Mouse (Mus musculus): Measurements from ENCODE around the gene Lyrm9.

DNA sequence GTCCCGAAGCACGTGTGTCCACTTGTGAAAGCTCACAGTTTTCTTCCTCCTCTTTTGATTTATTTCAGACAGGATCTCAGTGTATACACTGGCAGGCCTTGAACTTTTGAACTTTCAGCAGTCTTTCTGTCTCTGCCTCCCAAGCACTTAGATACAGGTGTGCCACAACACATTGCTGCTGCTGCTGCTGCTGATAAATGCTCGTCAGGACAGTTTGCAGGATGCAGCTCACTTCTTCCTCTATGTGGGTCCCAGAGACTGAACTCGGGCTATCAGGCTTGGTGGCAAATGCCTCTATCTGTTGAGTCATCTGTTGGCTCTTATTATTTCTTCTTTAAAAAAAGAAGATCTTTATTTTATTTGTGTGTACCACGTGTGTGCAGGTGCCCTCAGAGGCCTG lies 13.8 kb downstream of the Lyrm9 start:
- TF ChIP-seq CTCF (conservative IDR thresholded peaks at IDR 0.05; ENCODE audit: insufficient read depth, insufficient read length, low read depth, low read length) (no peak), POLR2A (IDR thresholded peaks at IDR 0.05; ENCODE audit: low read depth, low read length) (no peak)
